20 mouse cellular contexts compared by ENCODE assay signal in genomic region chr12:15722161-15722560, GRCm38 (mm10).
DNase-seq lines count a peak whose midpoint lies in the region; ATAC-seq lines count a peak whose summit lies in the region.
"Had no signal": no experiment of that assay in that cellular context is flagged by ENCODE, and none has a peak within 500 bp of the region (broad histone marks: within the 10 kb centered on the region; RNA-seq: fewer than 3 reads in every experiment).

No protein-coding gene starts in this region.

- no peak for ATAC-seq in heart, embryonic 11.5 days (replicated peaks; ENCODE audit: insufficient number of reproducible peaks, low FRiP score, low TSS enrichment)
- no peak for ATAC-seq in frontal cortex, adult (ENCODE audit: low TSS enrichment)
- ATAC-seq: forebrain, embryonic 13.5 days; forebrain, embryonic 15.5 days had no signal

- no peaks in the 10 kb centered on the region for H3K27me3 ChIP-seq in heart, embryonic 11.5 days (ENCODE audit: control insufficient read depth, insufficient read depth, low read length)
- H3K27me3 ChIP-seq: embryonic facial prominence, embryonic 12.5 days; forebrain, embryonic 13.5 days; forebrain, embryonic 15.5 days had no signal

- H3K27ac ChIP-seq in heart, embryonic 11.5 days (ENCODE audit: low read depth, low read length), result no peak overlapping the region
- H3K27ac ChIP-seq in brown adipose tissue, adult 24 weeks (replicated peaks; ENCODE audit: low read depth, low read length), result peak overlapping the region; percentile 97
- H3K27ac ChIP-seq: embryonic facial prominence, embryonic 10.5 days; embryonic facial prominence, embryonic 12.5 days; forebrain, embryonic 13.5 days; forebrain, embryonic 15.5 days had no signal

- no peak overlapping the region for H3K9ac ChIP-seq in heart, embryonic 11.5 days (ENCODE audit: low read depth, low read length)
- H3K9ac ChIP-seq: embryonic facial prominence, embryonic 12.5 days; forebrain, embryonic 13.5 days; forebrain, embryonic 15.5 days had no signal

- H3K9me3 ChIP-seq in heart, embryonic 11.5 days (replicated peaks; ENCODE audit: control insufficient read depth, low read length), result no peaks in the 10 kb centered on the region
- H3K9me3 ChIP-seq: embryonic facial prominence, embryonic 10.5 days; embryonic facial prominence, embryonic 12.5 days; forebrain, embryonic 13.5 days; forebrain, embryonic 15.5 days had no signal

- intact Hi-C loops in heart, postnatal 14 days (cut with DNase I), result loop anchor here (5.0 to 10.0 kb wide), 2 partner anchors 83 to 115 kb away; no protein-coding TSS in a partner anchor

- 0 out of 2 replicates have a peak, but pooled peaks cover 4% of the 10 kb centered on the region for H3K4me1 ChIP-seq in heart, embryonic 11.5 days (ENCODE audit: control insufficient read depth, insufficient read depth, low read length)
- peaks cover 9% of the 10 kb centered on the region; the same call in 1 of the 2 replicates for H3K4me1 ChIP-seq in brown adipose tissue, adult 24 weeks (ENCODE audit: control insufficient read depth, insufficient read depth, insufficient read length, low read length)
- H3K4me1 ChIP-seq: forebrain, embryonic 13.5 days; forebrain, embryonic 15.5 days had no signal

- peak; percentile 91 for DNase-seq in heart, adult 11 months
- DNase-seq in heart, postnatal 14 days, result no peak
- peak; percentile 40 for DNase-seq in heart, adult 8-10 months (ENCODE audit: low spot score)
- DNase-seq in kidney, adult 9 months, result peak; percentile 36
- no peak for DNase-seq in kidney, postnatal 4 days
- DNase-seq: adrenal gland, adult 2 months; adrenal gland, postnatal 10 days; adrenal gland, postnatal 25 days; cerebellum, adult 11-12 months; cerebellum, adult 2 months; cerebellum, adult 9-10 months; cerebellum, postnatal 10 days; cerebellum, postnatal 25 days had no signal

- H3K4me2 ChIP-seq in heart, embryonic 11.5 days, result no peak overlapping the region
- H3K4me2 ChIP-seq: embryonic facial prominence, embryonic 12.5 days; forebrain, embryonic 13.5 days; forebrain, embryonic 15.5 days had no signal

- H3K4me3 ChIP-seq in heart, embryonic 11.5 days (ENCODE audit: low read depth, low read length), result no peak overlapping the region
- no peak overlapping the region for H3K4me3 ChIP-seq in brown adipose tissue, adult 24 weeks (ENCODE audit: insufficient read depth, low read depth, low read length)
- H3K4me3 ChIP-seq: embryonic facial prominence, embryonic 10.5 days; embryonic facial prominence, embryonic 12.5 days; forebrain, embryonic 13.5 days; forebrain, embryonic 15.5 days had no signal

- WGBS in heart, embryonic 11.5 days (ENCODE audit: insufficient replicate concordance), result 78% methylated on average over 2 of the region's 2 CpGs

- no peaks in the 10 kb centered on the region for H3K36me3 ChIP-seq in heart, embryonic 11.5 days (ENCODE audit: control insufficient read depth, insufficient read depth, low read length)
- H3K36me3 ChIP-seq: embryonic facial prominence, embryonic 10.5 days; embryonic facial prominence, embryonic 12.5 days; forebrain, embryonic 15.5 days had no signal

Comparison
In these comparisons a context has a peak if more than half of its experiments do, and no peak if none do; other contexts are left out.
1. DNase-seq: peak in heart, adult 11 months (single experiment), heart, adult 8-10 months (single experiment) and kidney, adult 9 months (single experiment); none in heart, postnatal 14 days (0 of 2) and kidney, postnatal 4 days (0 of 2).